Mouse (Mus musculus) midbrain, embryonic 14.5 days (tissue): Measurements from ENCODE around the gene Snx30. TPM values are rescaled to one million over a fixed set of nuclear protein-coding genes. Genes with fewer than 3 reads are reported as not detected.

ENCODE experiments used
- ATAC-seq: fragments of 200-750 bp; cut with Nextera tagmentation; 2 replicates; pipeline ENCODE4 v1.8.0; 2017; ENCODE audit warnings: moderate number of reproducible peaks, moderate library complexity; ENCODE audit not compliant: low FRiP score, low TSS enrichment
- DNase-seq: peaks from one replicate; pipeline ENCODE4 v3.0.0-alpha.2; 2015
- H3K27ac ChIP-seq: fragments of 300-500 bp; sonication (generic); replicated peaks from 2 replicates; pipeline ENCODE4 v1.5.1; 2014; ENCODE audit warnings: mild to moderate bottlenecking, low read depth, low read length, moderate library complexity
- H3K27me3 ChIP-seq: fragments of 300-500 bp; sonication (generic); 2 replicates; pipeline ENCODE4 v1.6.1; 2014; ENCODE audit warnings: low read length, control low read depth, mixed read lengths; ENCODE audit not compliant: control insufficient read depth, insufficient read depth
- H3K36me3 ChIP-seq: fragments of 300-500 bp; sonication (generic); 2 replicates; pipeline ENCODE4 v1.6.1; 2014; ENCODE audit warnings: low read length, control low read depth; ENCODE audit not compliant: control insufficient read depth, insufficient read depth
- H3K4me1 ChIP-seq: fragments of 300-500 bp; sonication (generic); 2 replicates; pipeline ENCODE4 v1.6.1; 2014; ENCODE audit warnings: mild to moderate bottlenecking, antibody characterized with exemption, low read length, control low read depth; ENCODE audit not compliant: control insufficient read depth, insufficient read depth
- H3K4me2 ChIP-seq: fragments of 300-500 bp; sonication (generic); 2 replicates; pipeline ENCODE4 v1.6.1; 2014; ENCODE audit warnings: mild to moderate bottlenecking, low read length, moderate library complexity
- H3K4me3 ChIP-seq: fragments of 300-500 bp; sonication (generic); replicated peaks from 2 replicates; pipeline ENCODE4 v1.5.1; 2014; ENCODE audit warnings: low read depth, low read length
- H3K9ac ChIP-seq: fragments of 300-500 bp; sonication (generic); replicated peaks from 2 replicates; pipeline ENCODE4 v1.6.1; 2014; ENCODE audit warnings: mild to moderate bottlenecking, low read length, moderate library complexity
- H3K9me3 ChIP-seq: fragments of 300-500 bp; sonication (generic); 2 replicates; pipeline ENCODE4 v1.6.1; 2016; ENCODE audit warnings: low read length, control low read depth, mixed read lengths; ENCODE audit not compliant: control insufficient read depth
- WGBS: fragments of 180-500 bp; shearing (Covaris S2); extraction: QIAGEN DNeasy Blood & Tissue Kit; methylation state at CpG from one replicate; pipeline ENCODE4 v1.1.7; 2014; 5-methylcytosine and 5-hydroxymethylcytosine counted together
- polyA plus RNA-seq: library from polyadenylated mRNA; unstranded; fragments of >200 nt; fragmentation: Nextera tagmentation; extraction: Ambion mirVana; gene quantifications from 2 replicates; pipeline ENCODE4 v1.2.1, GENCODE M21; 2014

The Snx30 gene
- polyA plus RNA-seq, 1 experiment from 2014 or later: 22.7 TPM

DNA sequence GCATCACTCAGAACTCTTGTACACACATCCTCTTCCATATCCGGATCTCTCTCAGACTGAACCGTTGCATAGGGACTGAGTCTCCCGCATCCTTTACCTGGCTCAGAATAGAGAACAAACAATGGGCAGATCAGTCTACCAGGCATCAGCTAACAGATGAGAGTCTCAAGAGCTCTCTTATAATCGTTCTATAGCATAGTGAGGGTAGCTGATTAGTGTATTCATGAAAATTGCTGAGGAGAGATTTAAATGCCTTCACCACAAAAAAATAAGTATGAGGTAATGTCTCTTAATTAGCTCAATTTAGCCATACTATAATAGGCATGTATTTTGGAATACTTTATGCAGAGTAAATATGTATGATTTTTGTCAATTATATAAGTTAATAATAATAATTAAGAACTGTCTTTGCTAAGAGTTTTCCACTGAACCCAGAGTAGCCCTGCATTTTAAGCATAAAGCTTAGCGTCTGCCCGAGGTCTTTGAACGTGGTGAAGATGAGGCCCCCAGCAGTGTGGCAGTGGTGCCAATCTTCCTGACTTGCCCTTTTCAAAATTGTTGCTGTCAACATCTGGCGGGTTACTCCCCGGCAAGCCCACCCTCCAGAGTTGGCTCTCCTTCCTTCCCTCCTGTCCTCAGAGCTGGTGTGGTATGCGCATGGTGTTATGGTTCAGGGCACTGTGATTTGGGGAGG is 86.2 kb downstream of the Snx30 start:
- no peak overlapping the region for H3K4me2 ChIP-seq
- ATAC-seq: no peak
- no peak for DNase-seq
- no peak overlapping the region for H3K4me3 ChIP-seq
- H3K27me3 ChIP-seq: no peaks in the 10 kb centered on the region
- H3K36me3 ChIP-seq: peaks cover 22% of the 10 kb centered on the region
- H3K9me3 ChIP-seq: no peaks in the 10 kb centered on the region
- no peak overlapping the region for H3K27ac ChIP-seq
- H3K4me1 ChIP-seq: no peaks in the 10 kb centered on the region
- 87% methylated on average over 10 of the region's 10 CpGs for WGBS
- no peak overlapping the region for H3K9ac ChIP-seq

DNA sequence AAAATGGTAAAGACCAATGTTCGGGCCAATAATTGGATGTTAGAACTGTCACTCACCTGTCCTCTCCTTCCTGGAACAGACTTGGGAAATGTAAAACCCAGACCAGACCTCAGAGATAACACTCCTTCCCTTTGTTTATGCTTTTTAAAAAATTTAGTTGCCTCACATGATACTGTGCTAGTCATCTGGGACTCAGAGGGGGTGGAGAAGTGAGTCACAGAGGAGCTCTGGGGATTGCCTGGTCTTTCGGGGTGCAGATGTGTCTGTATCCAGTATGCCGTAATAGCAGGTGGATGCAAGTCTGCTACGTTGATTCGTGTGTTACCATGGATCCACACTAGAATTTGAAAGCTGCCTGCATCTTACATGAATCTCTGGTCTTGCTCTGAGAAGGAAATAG is 87.1 kb downstream of the Snx30 start:
- Histone ChIP-seq H3K9ac (no peak overlapping the region), H3K27ac (no peak overlapping the region), H3K4me2 (no peak overlapping the region), H3K4me3 (no peak overlapping the region), H3K9me3 (no peaks in the 10 kb centered on the region), H3K27me3 (no peaks in the 10 kb centered on the region), H3K36me3 (peaks cover 23% of the 10 kb centered on the region), H3K4me1 (no peaks in the 10 kb centered on the region)
- DNase-seq (no peak), ATAC-seq (no peak)
- 93% methylated on average over 5 of the region's 5 CpGs for WGBS

DNA sequence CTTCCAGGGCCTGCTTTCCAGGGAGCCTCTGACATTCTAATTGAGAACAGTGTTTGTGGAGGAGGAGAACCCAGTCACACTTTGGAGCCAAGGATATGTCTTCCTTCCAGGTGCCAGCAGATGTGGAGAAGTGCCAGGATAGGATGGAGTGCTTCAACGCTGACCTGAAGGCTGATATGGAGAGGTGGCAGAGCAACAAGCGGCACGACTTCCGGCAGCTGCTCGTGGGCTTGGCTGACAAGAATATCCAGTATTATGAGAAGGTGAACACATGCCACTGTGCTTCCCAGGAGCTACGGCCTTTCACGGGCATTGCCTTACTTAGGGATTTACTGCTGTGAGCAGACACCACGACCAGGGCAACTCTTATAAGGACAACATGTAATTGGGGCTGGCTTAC is 88.8 kb downstream of the Snx30 start:
- DNase-seq (no peak), ATAC-seq (no peak)
- H3K9ac ChIP-seq: no peak overlapping the region
- no peak overlapping the region for H3K4me3 ChIP-seq
- no peak overlapping the region for H3K4me2 ChIP-seq
- 89% methylated on average over 8 of the region's 8 CpGs for WGBS
- H3K27me3 ChIP-seq: no peaks in the 10 kb centered on the region
- no peaks in the 10 kb centered on the region for H3K9me3 ChIP-seq
- no peak overlapping the region for H3K27ac ChIP-seq
- no peaks in the 10 kb centered on the region for H3K4me1 ChIP-seq
- H3K36me3 ChIP-seq: peaks cover 37% of the 10 kb centered on the region

DNA sequence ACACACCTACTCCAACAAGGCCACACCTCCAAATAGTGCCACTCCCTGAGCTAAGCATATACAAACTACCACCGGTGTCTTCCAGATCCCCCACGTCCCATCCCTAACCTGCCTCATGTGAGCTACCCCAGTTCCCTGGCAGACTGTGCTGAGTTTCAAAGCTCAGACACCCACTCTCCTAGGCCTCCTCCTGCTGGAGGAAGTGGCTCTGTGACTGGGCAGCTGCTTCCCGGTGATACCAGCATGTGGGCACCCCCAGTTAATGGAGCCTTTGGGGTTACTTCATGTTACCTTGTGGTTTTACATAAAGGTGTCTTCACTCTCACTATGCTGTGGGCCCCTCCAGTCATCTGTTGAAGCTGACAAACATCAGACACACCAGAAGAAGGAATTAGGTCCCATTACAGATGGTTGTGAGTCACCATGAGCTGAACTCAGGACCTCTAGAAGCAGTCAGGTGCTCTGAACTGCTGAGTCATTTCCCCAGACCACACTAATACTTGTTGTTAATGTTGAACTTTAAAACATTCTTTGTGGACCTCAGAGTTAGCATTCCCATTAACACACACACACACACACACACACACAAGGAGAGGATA is 89.4 kb downstream of the Snx30 start:
- Histone ChIP-seq H3K4me3 (no peak overlapping the region), H3K27me3 (no peaks in the 10 kb centered on the region), H3K9me3 (no peaks in the 10 kb centered on the region), H3K27ac (no peak overlapping the region), H3K4me1 (no peaks in the 10 kb centered on the region), H3K9ac (no peak overlapping the region), H3K4me2 (no peak overlapping the region), H3K36me3 (peaks cover 41% of the 10 kb centered on the region)
- DNase-seq: no peak
- ATAC-seq: no peak
- 95% methylated on average over 3 of the region's 3 CpGs for WGBS

GRCm38 (mm10) chr4:59896000-59896399 is 90.4 kb downstream of the Snx30 start:
- Histone ChIP-seq H3K36me3 (peaks cover 42% of the 10 kb centered on the region), H3K9me3 (no peaks in the 10 kb centered on the region), H3K9ac (no peak overlapping the region)

GRCm38 (mm10) chr4:59897814-59898520 is 92.3 kb downstream of the Snx30 start:
- no peak overlapping the region for H3K9ac ChIP-seq
- ATAC-seq: no peak
- no peaks in the 10 kb centered on the region for H3K9me3 ChIP-seq
- no peak overlapping the region for H3K4me3 ChIP-seq
- H3K27me3 ChIP-seq: no peaks in the 10 kb centered on the region
- 89% methylated on average over 12 of the region's 12 CpGs for WGBS
- no peak overlapping the region for H3K27ac ChIP-seq
- H3K4me1 ChIP-seq: no peaks in the 10 kb centered on the region
- peaks cover 42% of the 10 kb centered on the region for H3K36me3 ChIP-seq
- H3K4me2 ChIP-seq: no peak overlapping the region
- no peak for DNase-seq

More at GRCm38 (mm10) chr4:59896000-59896399, 90.4 kb downstream of the Snx30 start:
- H3K4me1 ChIP-seq: no peaks in the 10 kb centered on the region
- H3K4me3 ChIP-seq: no peak overlapping the region
- H3K4me2 ChIP-seq: no peak overlapping the region
- 62% methylated on average over 5 of the region's 5 CpGs for WGBS
- ATAC-seq (no peak), DNase-seq (no peak)
- H3K27ac ChIP-seq: no peak overlapping the region
- no peaks in the 10 kb centered on the region for H3K27me3 ChIP-seq

- H3K9me3 ChIP-seq: no peaks in the 10 kb centered on the region
- H3K27ac ChIP-seq: no peak overlapping the region
- H3K4me1 ChIP-seq: no peaks in the 10 kb centered on the region
- no peak overlapping the region for H3K9ac ChIP-seq
- H3K4me3 ChIP-seq: no peak overlapping the region
- ATAC-seq (no peak), DNase-seq (no peak)
- H3K27me3 ChIP-seq: no peaks in the 10 kb centered on the region
- WGBS: 91% methylated on average over 9 of the region's 9 CpGs
- peaks cover 39% of the 10 kb centered on the region for H3K36me3 ChIP-seq
- no peak overlapping the region for H3K4me2 ChIP-seq
Observed at GRCm38 (mm10) chr4:59898521-59898919, 92.9 kb downstream of the Snx30 start.

DNA sequence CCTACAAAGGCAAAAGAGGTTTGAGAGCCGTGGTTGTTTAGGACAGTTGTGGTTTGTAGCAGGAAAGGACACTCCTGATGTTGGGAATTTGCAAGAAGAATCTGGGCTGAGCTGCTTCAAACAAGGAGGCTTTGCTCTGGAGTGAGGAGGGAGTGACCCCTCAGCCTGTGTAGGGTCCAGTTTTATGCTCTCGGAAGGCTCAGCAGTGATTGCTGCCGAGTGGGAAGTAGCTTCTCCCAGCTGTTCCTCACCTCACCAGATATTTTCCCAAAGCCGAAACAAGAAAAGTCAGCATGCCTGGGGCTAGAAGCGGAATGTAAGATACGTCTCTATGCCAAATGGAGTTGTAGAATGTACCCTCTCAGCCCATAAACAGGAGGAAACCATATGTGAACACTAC is 96.2 kb downstream of the Snx30 start:
- ATAC-seq (no peak), DNase-seq (no peak)
- no peak overlapping the region for H3K9ac ChIP-seq
- H3K4me2 ChIP-seq: no peak overlapping the region
- no peaks in the 10 kb centered on the region for H3K9me3 ChIP-seq
- 91% methylated on average over 6 of the region's 6 CpGs for WGBS
- peaks cover 21% of the 10 kb centered on the region for H3K36me3 ChIP-seq
- no peaks in the 10 kb centered on the region for H3K4me1 ChIP-seq
- H3K27me3 ChIP-seq: no peaks in the 10 kb centered on the region
- no peak overlapping the region for H3K27ac ChIP-seq
- no peak overlapping the region for H3K4me3 ChIP-seq
